Mouse (Mus musculus) heart, adult 2 months (tissue): ENCODE measurements around the gene Aak1. TPM values are rescaled to one million over a fixed set of nuclear protein-coding genes. Genes with fewer than 3 reads are reported as not detected.
A peak's percentile ranks its signal among the peaks of the same experiment; 100 is the strongest.

Source experiments
- DNase-seq, 2 experiments: peaks; one replicate each; pipeline ENCODE4 v3.0.0; 2021
- H3K27ac ChIP-seq: fragments of 200-600 bp; 2 replicates; pipeline ENCODE4 v1.8.1; 2022
- H3K27me3 ChIP-seq: fragments of 200-500 bp; 2 replicates; pipeline ENCODE4 v1.6.1; 2012; ENCODE audit warnings: mild to moderate bottlenecking, low read length, inconsistent platforms, mixed read lengths; ENCODE audit not compliant: control insufficient read depth, insufficient read depth
- H3K36me3 ChIP-seq: fragments of 200-500 bp; 2 replicates; pipeline ENCODE4 v1.6.1; 2012; ENCODE audit warnings: low read length, inconsistent platforms; ENCODE audit not compliant: control insufficient read depth, insufficient read depth
- H3K4me1 ChIP-seq: fragments of 200-500 bp; 2 replicates; pipeline ENCODE4 v1.6.1; 2011; ENCODE audit warnings: low read length; ENCODE audit not compliant: control insufficient read depth, insufficient read depth
- H3K4me3 ChIP-seq: fragments of 200-600 bp; 2 replicates; pipeline ENCODE4 v1.8.1; 2022
- H3K79me2 ChIP-seq: fragments of 200-500 bp; replicated peaks from 2 replicates; pipeline ENCODE4 v1.6.1; 2012; ENCODE audit warnings: mild to moderate bottlenecking, inconsistent platforms, low read length, moderate library complexity, mixed read lengths; ENCODE audit not compliant: control insufficient read depth, insufficient read depth
- H3K9ac ChIP-seq: fragments of 200-500 bp; 2 replicates; pipeline ENCODE4 v1.6.1; 2012; ENCODE audit warnings: low read depth, mild to moderate bottlenecking, control low read depth, inconsistent platforms, low read length, mixed read lengths
- CTCF ChIP-seq: fragments of 200-600 bp; IDR thresholded peaks from 2 replicates; pipeline ENCODE4 v1.8.1; 2022; ENCODE audit warnings: antibody characterized with exemption, mild to moderate bottlenecking, moderate library complexity
- EP300 ChIP-seq: fragments of 200-500 bp; IDR thresholded peaks from 2 replicates; pipeline ENCODE4 v1.6.1; 2011; ENCODE audit warnings: low read depth, low read length, control low read depth; ENCODE audit not compliant: insufficient read depth
- POLR2A ChIP-seq: fragments of 200-500 bp; IDR thresholded peaks from 2 replicates; pipeline ENCODE4 v1.6.1; 2011; ENCODE audit warnings: mild to moderate bottlenecking, low read depth, low read length, control low read depth; ENCODE audit not compliant: insufficient read depth
- WGBS: fragments of 180-500 bp; shearing (Covaris S2); methylation state at CpG from one replicate; pipeline ENCODE4 v1.1.7; 2018; 5-methylcytosine and 5-hydroxymethylcytosine counted together
- intact Hi-C: fragments of 180-260 bp; cut with DNase I; formaldehyde crosslinking; loops from one replicate; pipeline ENCODE4 v1.15.1; 2025
- polyA plus RNA-seq: library from polyadenylated mRNA; depleted of rRNA; stranded (reverse); fragments of >200 nt; gene quantifications from 2 replicates; pipeline ENCODE4 v1.2.3, GENCODE M21; 2012
- total RNA-seq, 2 experiments: library from RNA; stranded (reverse); gene quantifications; 2 replicates each; pipeline ENCODE4 v1.2.3; 2021

The Aak1 gene
- total and polyA plus RNA-seq, 3 experiments, result 20.5 to 85.5 (median 81.6) TPM

GRCm38 (mm10) chr6:86827432-86827831 lies 21.9 kb upstream of the Aak1 start:
- TF ChIP-seq CTCF (peak; percentile 54), EP300 (no peak), POLR2A (no peak)
- no peak overlapping the region for H3K9ac ChIP-seq
- no peaks in the 10 kb centered on the region for H3K27me3 ChIP-seq
- H3K4me3 ChIP-seq, result no peak overlapping the region
- 89% methylated on average over 2 of the region's 2 CpGs for WGBS
- intact Hi-C loops, result no loop called here
- H3K36me3 ChIP-seq, result peaks cover 4% of the 10 kb centered on the region; the same call in 1 of the 2 replicates
- H3K27ac ChIP-seq, result no peak overlapping the region
- DNase-seq, result no peak
- peaks cover 15% of the 10 kb centered on the region for H3K4me1 ChIP-seq
- H3K79me2 ChIP-seq, result no peaks in the 10 kb centered on the region

GRCm38 (mm10) chr6:86829768-86830167 lies 19.5 kb upstream of the Aak1 start:
- Histone ChIP-seq H3K27ac (no peak overlapping the region), H3K27me3 (no peaks in the 10 kb centered on the region), H3K4me3 (no peak overlapping the region), H3K36me3 (peaks cover 4% of the 10 kb centered on the region; the same call in 1 of the 2 replicates), H3K4me1 (peaks cover 11% of the 10 kb centered on the region), H3K79me2 (no peaks in the 10 kb centered on the region), H3K9ac (no peak overlapping the region)
- no peak for TF ChIP-seq EP300
- no peak for TF ChIP-seq POLR2A
- TF ChIP-seq CTCF, result no peak
- 68% methylated on average over 6 of the region's 6 CpGs for WGBS
- intact Hi-C loops, result loop anchor here (5.0 kb wide), 1 partner anchor 88 kb away; no protein-coding TSS in a partner anchor
- DNase-seq, result no peak

GRCm38 (mm10) chr6:86830738-86831500 lies 18.4 kb upstream of the Aak1 start:
- 0 out of 2 replicates have a peak overlapping the region, but pooled peaks have one; percentile 6 for H3K4me3 ChIP-seq
- peaks cover 4% of the 10 kb centered on the region; the same call in 1 of the 2 replicates for H3K36me3 ChIP-seq
- H3K27ac ChIP-seq, result peak overlapping the region; percentile 92
- H3K4me1 ChIP-seq, result peaks cover 11% of the 10 kb centered on the region
- H3K27me3 ChIP-seq, result no peaks in the 10 kb centered on the region
- 11% methylated on average over 10 of the region's 10 CpGs for WGBS
- peak overlapping the region; percentile 48 for H3K9ac ChIP-seq
- peak; percentile 58 to 76 for DNase-seq
- H3K79me2 ChIP-seq, result no peaks in the 10 kb centered on the region
- TF ChIP-seq CTCF, result no peak
- TF ChIP-seq EP300, result peak; percentile 78; the same call in 1 of the 2 replicates
- intact Hi-C loops, result loop anchor here (1.0 to 5.0 kb wide), 2 partner anchors 8 to 86 kb away; no protein-coding TSS in a partner anchor

GRCm38 (mm10) chr6:86832802-86833502 lies 16.4 kb upstream of the Aak1 start:
- peak; percentile 76 to 86 for DNase-seq
- intact Hi-C loops, result loop anchor here (1.0 to 5.0 kb wide), 2 partner anchors 15 to 84 kb away; no protein-coding TSS in a partner anchor
- peak overlapping the region; percentile 27; the same call in 1 of the 2 replicates for H3K9ac ChIP-seq
- no peaks in the 10 kb centered on the region for H3K27me3 ChIP-seq
- peaks cover 4% of the 10 kb centered on the region; the same call in 1 of the 2 replicates for H3K36me3 ChIP-seq
- H3K4me3 ChIP-seq, result no peak overlapping the region
- peaks cover 11% of the 10 kb centered on the region for H3K4me1 ChIP-seq
- H3K79me2 ChIP-seq, result no peaks in the 10 kb centered on the region
- peak overlapping the region; percentile 83 for H3K27ac ChIP-seq
- 22% methylated on average over 13 of the region's 13 CpGs for WGBS
- TF ChIP-seq CTCF, result peak; percentile 44
- TF ChIP-seq EP300, result peak; percentile 92; the same call in 1 of the 2 replicates
- peak; percentile 74 for TF ChIP-seq POLR2A

GRCm38 (mm10) chr6:86839089-86839488 lies 10.2 kb upstream of the Aak1 start:
- Histone ChIP-seq H3K4me3 (no peak overlapping the region), H3K27ac (no peak overlapping the region), H3K4me1 (no peaks in the 10 kb centered on the region), H3K79me2 (no peaks in the 10 kb centered on the region), H3K9ac (no peak overlapping the region), H3K27me3 (no peaks in the 10 kb centered on the region), H3K36me3 (no peaks in the 10 kb centered on the region)
- TF ChIP-seq POLR2A (no peak), CTCF (no peak), EP300 (no peak)
- no peak for DNase-seq
- intact Hi-C loops, result no loop called here
- WGBS, result 72% methylated on average over 2 of the region's 2 CpGs

GRCm38 (mm10) chr6:86841949-86842348 lies 7.4 kb upstream of the Aak1 start:
- WGBS, result 64% methylated on average over 3 of the region's 3 CpGs
- H3K79me2 ChIP-seq, result no peaks in the 10 kb centered on the region
- no peak overlapping the region for H3K9ac ChIP-seq
- no peaks in the 10 kb centered on the region for H3K4me1 ChIP-seq
- no peaks in the 10 kb centered on the region for H3K27me3 ChIP-seq
- intact Hi-C loops, result no loop called here
- DNase-seq, result no peak
- no peaks in the 10 kb centered on the region for H3K36me3 ChIP-seq
- no peak overlapping the region for H3K27ac ChIP-seq
- no peak overlapping the region for H3K4me3 ChIP-seq
- no peak for TF ChIP-seq POLR2A
- TF ChIP-seq EP300, result no peak
- TF ChIP-seq CTCF, result no peak
